Mouse (Mus musculus): Measurements from ENCODE around the gene Nbr1.

Nbr1 gene

GRCm38 (mm10) chr11:101551751-101552475 lies at the start of gene Nbr1, which contains the start of gene Brca1:
Nbr1 (plus strand) TSS chr11:101552149.
Brca1 (minus strand) TSS chr11:101551955.
- peak; percentile 94 for DNase-seq (ENCODE audit: low spot score)

GRCm38 (mm10) chr11:101506269-101506780 lies 45.6 kb upstream of the Nbr1 start:
- DNase-seq (ENCODE audit: low spot score): no peak

GRCm38 (mm10) chr11:101507090-101507489 lies 44.9 kb upstream of the Nbr1 start:
- no peak for DNase-seq (ENCODE audit: low spot score)

GRCm38 (mm10) chr11:101518937-101519336 lies 33.0 kb upstream of the Nbr1 start:
- DNase-seq (ENCODE audit: low spot score): no peak

- no peak for DNase-seq (ENCODE audit: low spot score)
Observed at GRCm38 (mm10) chr11:101519364-101519763, 32.6 kb upstream of the Nbr1 start.

GRCm38 (mm10) chr11:101524446-101524845 lies 27.5 kb upstream of the Nbr1 start:
- no peak for DNase-seq (ENCODE audit: low spot score)

- DNase-seq (ENCODE audit: low spot score): no peak
Observed at GRCm38 (mm10) chr11:101525056-101525455, 26.9 kb upstream of the Nbr1 start.

- DNase-seq (ENCODE audit: low spot score): no peak
Observed at GRCm38 (mm10) chr11:101525936-101526595, 25.9 kb upstream of the Nbr1 start.

- no peak for DNase-seq (ENCODE audit: low spot score)
Observed at GRCm38 (mm10) chr11:101526686-101527085, 25.3 kb upstream of the Nbr1 start.

GRCm38 (mm10) chr11:101543533-101543932 lies 8.4 kb upstream of the Nbr1 start:
- DNase-seq (ENCODE audit: low spot score): no peak

- no peak for DNase-seq (ENCODE audit: low spot score)
Observed at GRCm38 (mm10) chr11:101544132-101544531, 7.8 kb upstream of the Nbr1 start.

GRCm38 (mm10) chr11:101548526-101548925 lies 3.4 kb upstream of the Nbr1 start:
- DNase-seq (ENCODE audit: low spot score): no peak

- DNase-seq (ENCODE audit: low spot score): peak; percentile 92
Observed at GRCm38 (mm10) chr11:101552476-101553300, 739 bp downstream of the Nbr1 start.

GRCm38 (mm10) chr11:101553354-101553930 lies 1.5 kb downstream of the Nbr1 start:
- no peak for DNase-seq (ENCODE audit: low spot score)

- DNase-seq (ENCODE audit: low spot score): no peak
Observed at GRCm38 (mm10) chr11:101556541-101556940, 4.6 kb downstream of the Nbr1 start.

GRCm38 (mm10) chr11:101556954-101557353 lies 5.0 kb downstream of the Nbr1 start:
- no peak for DNase-seq (ENCODE audit: low spot score)

GRCm38 (mm10) chr11:101562391-101562790 lies 10.4 kb downstream of the Nbr1 start:
- peak; percentile 53 for DNase-seq (ENCODE audit: low spot score)

GRCm38 (mm10) chr11:101568421-101568820 lies 16.5 kb downstream of the Nbr1 start:
- DNase-seq (ENCODE audit: low spot score): no peak

- DNase-seq (ENCODE audit: low spot score): no peak
Observed at GRCm38 (mm10) chr11:101576116-101576515, 24.2 kb downstream of the Nbr1 start.

- DNase-seq (ENCODE audit: low spot score): no peak
Observed at GRCm38 (mm10) chr11:101581081-101581764, 29.3 kb downstream of the Nbr1 start.
